Mouse (Mus musculus) neural tube, postnatal 0 days (tissue): ENCODE data around the gene Mnx1. TPM values are rescaled to one million over a fixed set of nuclear protein-coding genes. Genes with fewer than 3 reads are reported as not detected.

Experiments
- polyA plus RNA-seq: library from polyadenylated mRNA; unstranded; fragments of >200 nt; fragmentation: Nextera tagmentation; extraction: Ambion mirVana; gene quantifications from 2 replicates; pipeline ENCODE4 v1.2.1, GENCODE M21; 2015

Gene Mnx1
- 1.4 and 1.7 TPM in 2 replicates for polyA plus RNA-seq

GRCm38 (mm10) chr5:29478208-29479197 is at the start of gene Mnx1:
Mnx1 (minus strand) TSS chr5:29478470.

GRCm38 (mm10) chr5:29434228-29434871 is 43.9 kb downstream of the Mnx1 start, which contains the start of gene Nom1:
Nom1 (plus strand) TSS chr5:29434664.

Other genes starting within 250 kb of the Mnx1 start
- 38.9 and 40.5 TPM in 2 replicates for gene Lmbr1, start 100.1 kb downstream of the Mnx1 start, polyA plus RNA-seq
- gene Nom1, start 43.8 kb downstream of the Mnx1 start, polyA plus RNA-seq = 13.3 and 13.6 TPM in 2 replicates
- gene Ube3c, start 90.8 kb upstream of the Mnx1 start, polyA plus RNA-seq = 29.5 and 29.9 TPM in 2 replicates